Mouse (Mus musculus) heart, embryonic 12.5 days (tissue): ENCODE results near the gene Kcna6. TPM values are rescaled to one million over a fixed set of nuclear protein-coding genes. Genes with fewer than 3 reads are reported as not detected.

Experiments
- ATAC-seq: fragments of 200-750 bp; cut with Nextera tagmentation; 2 replicates; pipeline ENCODE4 v1.8.0; 2017; ENCODE audit warnings: moderate TSS enrichment, moderate library complexity; ENCODE audit not compliant: insufficient number of reproducible peaks, low FRiP score
- H3K27ac ChIP-seq: fragments of 300-500 bp; sonication (generic); 2 replicates; pipeline ENCODE4 v1.5.1; 2016; ENCODE audit warnings: mild to moderate bottlenecking, moderate library complexity; ENCODE audit not compliant: poor library complexity, severe bottlenecking
- H3K27me3 ChIP-seq: fragments of 300-500 bp; sonication (generic); replicated peaks from 2 replicates; pipeline ENCODE4 v1.6.1; 2016; ENCODE audit warnings: mild to moderate bottlenecking, moderate library complexity
- H3K36me3 ChIP-seq: fragments of 300-500 bp; sonication (generic); 2 replicates; pipeline ENCODE4 v1.6.1; 2016; ENCODE audit warnings: mild to moderate bottlenecking, moderate library complexity
- H3K4me1 ChIP-seq: fragments of 300-500 bp; sonication (generic); replicated peaks from 2 replicates; pipeline ENCODE4 v1.6.1; 2016; ENCODE audit warnings: mild to moderate bottlenecking
- H3K4me2 ChIP-seq: fragments of 300-500 bp; sonication (generic); 2 replicates; pipeline ENCODE4 v1.6.1; 2016; ENCODE audit warnings: mild to moderate bottlenecking, moderate library complexity
- H3K4me3 ChIP-seq: fragments of 300-500 bp; sonication (generic); 2 replicates; pipeline ENCODE4 v1.5.1; 2016; ENCODE audit warnings: mild to moderate bottlenecking
- H3K9ac ChIP-seq: fragments of 300-500 bp; sonication (generic); 2 replicates; pipeline ENCODE4 v1.6.1; 2016; ENCODE audit warnings: mild to moderate bottlenecking, moderate library complexity
- H3K9me3 ChIP-seq: fragments of 300-500 bp; sonication (generic); replicated peaks from 2 replicates; pipeline ENCODE4 v1.6.1; 2016; ENCODE audit warnings: mild to moderate bottlenecking, moderate library complexity
- WGBS: fragments of 180-500 bp; shearing (Covaris S2); methylation state at CpG from one replicate; pipeline ENCODE4 v1.1.7; 2016; 5-methylcytosine and 5-hydroxymethylcytosine counted together
- polyA plus RNA-seq: library from polyadenylated mRNA; unstranded; fragments of >200 nt; fragmentation: Nextera tagmentation; extraction: Ambion mirVana; gene quantifications from 2 replicates; pipeline ENCODE4 v1.2.1, GENCODE M21; 2016

Gene Kcna6
- polyA plus RNA-seq, 1 experiment from 2014 or later, result 2.0 TPM

GRCm38 (mm10) chr6:126767610-126768532 lies 27.4 kb upstream of the Kcna6 start:
- Histone ChIP-seq H3K36me3 (no peaks in the 10 kb centered on the region), H3K9ac (no peak overlapping the region), H3K27me3 (0 out of 2 replicates have a peak, but pooled peaks cover 1% of the 10 kb centered on the region), H3K4me2 (no peak overlapping the region), H3K4me3 (no peak overlapping the region), H3K27ac (0 out of 2 replicates have a peak overlapping the region, but pooled peaks have one; percentile 36), H3K4me1 (peaks cover 33% of the 10 kb centered on the region), H3K9me3 (no peaks in the 10 kb centered on the region)
- ATAC-seq, result no peak
- WGBS, result 24% methylated on average over 7 of the region's 7 CpGs

- WGBS, result 48% methylated on average over 5 of the region's 5 CpGs
- no peak overlapping the region for H3K4me3 ChIP-seq
- H3K27ac ChIP-seq, result no peak overlapping the region
- peaks cover 33% of the 10 kb centered on the region for H3K4me1 ChIP-seq
- no peak overlapping the region for H3K4me2 ChIP-seq
- ATAC-seq, result peak; percentile 40; the same call in 1 of the 2 replicates
- H3K27me3 ChIP-seq, result no peaks in the 10 kb centered on the region
- H3K9me3 ChIP-seq, result no peaks in the 10 kb centered on the region
- no peak overlapping the region for H3K9ac ChIP-seq
- H3K36me3 ChIP-seq, result no peaks in the 10 kb centered on the region
Measured at GRCm38 (mm10) chr6:126766552-126766951, 26.1 kb upstream of the Kcna6 start.

- H3K9me3 ChIP-seq, result no peaks in the 10 kb centered on the region
- H3K27ac ChIP-seq, result no peak overlapping the region
- no peak for ATAC-seq
- H3K9ac ChIP-seq, result no peak overlapping the region
- H3K36me3 ChIP-seq, result no peaks in the 10 kb centered on the region
- H3K4me3 ChIP-seq, result no peak overlapping the region
- no peaks in the 10 kb centered on the region for H3K27me3 ChIP-seq
- 73% methylated on average over 11 of the region's 11 CpGs for WGBS
- peaks cover 33% of the 10 kb centered on the region for H3K4me1 ChIP-seq
- no peak overlapping the region for H3K4me2 ChIP-seq
Measured at GRCm38 (mm10) chr6:126764563-126765091, 24.2 kb upstream of the Kcna6 start.

- Histone ChIP-seq H3K27me3 (no peaks in the 10 kb centered on the region), H3K4me3 (no peak overlapping the region), H3K4me2 (no peak overlapping the region), H3K9me3 (no peaks in the 10 kb centered on the region), H3K9ac (no peak overlapping the region), H3K4me1 (0 out of 2 replicates have a peak, but pooled peaks cover 3% of the 10 kb centered on the region), H3K36me3 (no peaks in the 10 kb centered on the region), H3K27ac (no peak overlapping the region)
- no peak for ATAC-seq
- 78% methylated on average over 4 of the region's 4 CpGs for WGBS
Measured at GRCm38 (mm10) chr6:126761362-126761761, 20.9 kb upstream of the Kcna6 start.

GRCm38 (mm10) chr6:126755729-126756411 lies 15.4 kb upstream of the Kcna6 start:
- H3K4me2 ChIP-seq, result peak overlapping the region; percentile 22
- H3K4me1 ChIP-seq, result 0 out of 2 replicates have a peak, but pooled peaks cover 3% of the 10 kb centered on the region
- H3K36me3 ChIP-seq, result no peaks in the 10 kb centered on the region
- ATAC-seq, result peak; percentile 45; the same call in 1 of the 2 replicates
- H3K9ac ChIP-seq, result no peak overlapping the region
- 25% methylated on average over 8 of the region's 8 CpGs for WGBS
- no peaks in the 10 kb centered on the region for H3K27me3 ChIP-seq
- H3K9me3 ChIP-seq, result no peaks in the 10 kb centered on the region
- no peak overlapping the region for H3K27ac ChIP-seq
- no peak overlapping the region for H3K4me3 ChIP-seq

- no peak for ATAC-seq
- Histone ChIP-seq H3K9me3 (no peaks in the 10 kb centered on the region), H3K4me3 (no peak overlapping the region), H3K27ac (no peak overlapping the region), H3K36me3 (no peaks in the 10 kb centered on the region), H3K4me1 (0 out of 2 replicates have a peak, but pooled peaks cover 3% of the 10 kb centered on the region), H3K27me3 (no peaks in the 10 kb centered on the region; the same call in 1 of the 2 replicates), H3K9ac (no peak overlapping the region), H3K4me2 (no peak overlapping the region)
- WGBS, result 46% methylated on average over 12 of the region's 12 CpGs
Measured at GRCm38 (mm10) chr6:126752520-126752919, 12.0 kb upstream of the Kcna6 start.

- no peak overlapping the region for H3K9ac ChIP-seq
- no peaks in the 10 kb centered on the region; the same call in 1 of the 2 replicates for H3K4me1 ChIP-seq
- no peak for ATAC-seq
- peaks cover 25% of the 10 kb centered on the region for H3K27me3 ChIP-seq
- no peak overlapping the region for H3K4me2 ChIP-seq
- no peaks in the 10 kb centered on the region for H3K36me3 ChIP-seq
- WGBS, result 34% methylated on average over 1 of the region's 1 CpGs
- H3K27ac ChIP-seq, result no peak overlapping the region
- no peaks in the 10 kb centered on the region; the same call in 1 of the 2 replicates for H3K9me3 ChIP-seq
- H3K4me3 ChIP-seq, result no peak overlapping the region
Measured at GRCm38 (mm10) chr6:126745888-126746287, 5.4 kb upstream of the Kcna6 start.

- no peak overlapping the region for H3K9ac ChIP-seq
- peaks cover 57% of the 10 kb centered on the region for H3K27me3 ChIP-seq
- H3K4me1 ChIP-seq, result peaks cover 16% of the 10 kb centered on the region
- WGBS, result 60% methylated on average over 3 of the region's 3 CpGs
- no peak overlapping the region for H3K4me2 ChIP-seq
- no peak for ATAC-seq
- no peaks in the 10 kb centered on the region for H3K36me3 ChIP-seq
- H3K27ac ChIP-seq, result no peak overlapping the region
- no peaks in the 10 kb centered on the region; the same call in 1 of the 2 replicates for H3K9me3 ChIP-seq
- H3K4me3 ChIP-seq, result no peak overlapping the region
Measured at GRCm38 (mm10) chr6:126742610-126743009, 2.1 kb upstream of the Kcna6 start.

- no peaks in the 10 kb centered on the region; the same call in 1 of the 2 replicates for H3K9me3 ChIP-seq
Measured at GRCm38 (mm10) chr6:126739326-126740210, 906 bp downstream of the Kcna6 start.

GRCm38 (mm10) chr6:126736996-126737395 lies 3.5 kb downstream of the Kcna6 start:
- no peak overlapping the region for H3K27ac ChIP-seq
- 71% methylated on average over 4 of the region's 4 CpGs for WGBS
- no peak overlapping the region for H3K4me3 ChIP-seq
- ATAC-seq, result no peak
- no peak overlapping the region for H3K4me2 ChIP-seq
- peaks cover 16% of the 10 kb centered on the region for H3K4me1 ChIP-seq
- H3K9ac ChIP-seq, result no peak overlapping the region
- no peaks in the 10 kb centered on the region for H3K9me3 ChIP-seq
- no peaks in the 10 kb centered on the region for H3K36me3 ChIP-seq
- H3K27me3 ChIP-seq, result peaks cover 71% of the 10 kb centered on the region

More at GRCm38 (mm10) chr6:126739326-126740210, 906 bp downstream of the Kcna6 start:
- H3K27me3 ChIP-seq, result peaks cover 75% of the 10 kb centered on the region
- H3K36me3 ChIP-seq, result no peaks in the 10 kb centered on the region
- H3K4me1 ChIP-seq, result peaks cover 16% of the 10 kb centered on the region
- 0 out of 2 replicates have a peak, but pooled peaks have one; percentile 33 for ATAC-seq
- H3K4me3 ChIP-seq, result peak overlapping the region; percentile 56
- H3K27ac ChIP-seq, result no peak overlapping the region
- H3K9ac ChIP-seq, result peak overlapping the region; percentile 51; the same call in 1 of the 2 replicates
- peak overlapping the region; percentile 89 for H3K4me2 ChIP-seq
- 1% methylated on average over 67 of the region's 67 CpGs for WGBS
